Mouse (Mus musculus) left cerebral cortex, postnatal 10 days (tissue): ENCODE results near the gene Ppp6c. TPM values are rescaled to one million over a fixed set of nuclear protein-coding genes. Genes with fewer than 3 reads are reported as not detected.

Experiments used
- DNase-seq, 2 experiments: peaks; one replicate each; pipeline ENCODE4 v3.0.0; 2021 to 2022; ENCODE audit warnings: low spot score in 2 of 2, mixed read lengths in 1 of 2; ENCODE audit errors: extremely low spot score in 1 of 2
- intact Hi-C: fragments of 180-260 bp; cut with DNase I; formaldehyde crosslinking; loops from one replicate; pipeline ENCODE4 v1.15.1; 2025
- total RNA-seq, 2 experiments: library from RNA; stranded (reverse); gene quantifications; 2 replicates each; pipeline ENCODE4 v1.2.3; 2021

Gene Ppp6c
- total RNA-seq, 2 experiments from 2014 or later, result 64.6 to 66.5 TPM

DNA sequence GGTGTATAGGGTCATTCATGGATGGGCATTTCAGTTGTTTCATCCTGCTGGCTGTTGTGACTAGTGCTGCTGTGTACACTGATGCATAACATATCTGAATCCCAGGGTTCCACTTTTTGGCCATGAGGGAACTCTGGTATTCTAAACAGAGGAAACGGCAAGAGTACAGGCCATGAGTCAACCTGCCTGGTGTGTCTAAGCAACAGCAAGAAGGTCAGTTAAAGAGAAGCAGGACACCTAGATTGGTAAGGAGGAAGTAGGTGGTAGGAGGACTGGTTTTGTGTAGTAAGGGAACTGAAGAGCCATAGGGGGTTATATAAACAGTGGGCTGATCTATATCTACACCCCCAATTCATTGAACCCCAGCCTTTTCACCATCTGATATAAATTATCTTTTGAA, 69.4 kb downstream of the Ppp6c start:
- no peak for DNase-seq

DNA sequence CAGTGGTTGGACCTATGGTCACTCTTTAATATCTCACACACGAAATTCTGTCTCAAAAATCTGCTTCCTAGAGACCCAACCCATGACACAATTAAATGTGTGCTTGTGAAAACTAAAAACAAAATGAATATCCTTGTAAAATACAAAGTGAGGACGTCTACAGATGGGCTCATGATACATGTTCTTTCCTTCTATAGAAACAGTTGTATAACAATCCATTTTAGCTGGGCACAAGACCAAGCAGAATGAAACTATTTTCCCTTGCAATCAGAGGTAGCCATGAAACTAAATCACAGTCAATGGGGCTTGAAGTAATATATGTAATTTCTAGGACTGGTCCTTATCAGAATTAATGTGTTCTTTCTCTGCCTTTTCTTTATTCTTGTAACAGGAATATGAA, 75.3 kb downstream of the Ppp6c start:
- DNase-seq, result no peak
- intact Hi-C loops, result no loop called here

More for the DNA sequence above, 69.4 kb downstream of the Ppp6c start:
- intact Hi-C loops, result no loop called here

DNA sequence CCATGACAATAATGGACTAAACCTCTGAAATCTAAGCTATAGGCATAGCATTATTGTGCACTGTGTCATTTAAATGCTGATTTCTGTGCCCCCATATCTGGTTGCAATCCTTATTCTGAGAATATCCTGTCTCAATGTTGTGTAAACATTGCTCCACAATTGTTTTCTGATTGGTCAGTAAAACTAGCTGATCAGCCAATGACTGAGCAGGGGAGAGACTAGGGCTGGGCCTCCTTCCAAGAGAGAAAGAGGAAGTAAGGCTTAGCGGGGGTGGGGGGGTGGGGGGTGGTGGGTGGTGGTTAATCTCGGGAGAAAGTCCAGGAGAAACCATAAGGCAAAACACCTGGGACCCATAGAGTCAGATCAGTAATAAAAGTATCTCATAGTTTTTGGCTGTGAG, 78.2 kb downstream of the Ppp6c start:
- intact Hi-C loops, result no loop called here
- no peak for DNase-seq

DNA sequence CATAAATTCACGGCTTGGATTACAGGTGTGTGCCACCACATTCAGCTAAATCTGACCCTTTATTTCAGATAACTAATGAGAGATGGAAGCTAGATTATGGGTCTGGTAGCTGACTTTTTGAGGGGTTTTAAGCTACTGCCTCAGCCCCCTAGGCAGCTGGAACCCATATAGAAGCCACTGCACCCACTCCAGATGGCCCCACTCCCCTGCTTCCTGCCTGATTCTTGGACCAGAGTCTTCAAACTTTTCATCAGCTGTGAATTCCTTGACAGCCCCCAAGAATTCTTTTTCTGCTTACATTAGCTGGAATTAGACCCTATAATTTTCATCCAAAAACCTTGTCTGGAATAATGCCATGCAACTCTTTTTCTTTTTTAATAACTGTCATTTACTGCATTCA, 79.8 kb downstream of the Ppp6c start:
- intact Hi-C loops, result no loop called here
- no peak for DNase-seq

Other genes with a start within 250 kb of the Ppp6c start
- gene Wdr38, start 229.0 kb downstream of the Ppp6c start, total RNA-seq, result under 1 TPM; 0.32 to 0.55 TPM
- 100 to 1,000 TPM in 1 of 2 experiments, 10 to 100 TPM in 1; 93.1 to 103 TPM for gene Arpc5l, start 221.1 kb downstream of the Ppp6c start, total RNA-seq
- 100 to 1,000 TPM; 326 to 336 TPM for gene Rpl35, start 220.8 kb downstream of the Ppp6c start, total RNA-seq
- 10 to 100 TPM; 26.4 to 28.2 TPM for gene Golga1, start 160.9 kb downstream of the Ppp6c start, total RNA-seq
- 10 to 100 TPM; 78.7 to 88.5 TPM for gene Scai, start 35.7 kb downstream of the Ppp6c start, total RNA-seq